ENCODE assay signal across 19 mouse cellular contexts in the genomic region with DNA sequence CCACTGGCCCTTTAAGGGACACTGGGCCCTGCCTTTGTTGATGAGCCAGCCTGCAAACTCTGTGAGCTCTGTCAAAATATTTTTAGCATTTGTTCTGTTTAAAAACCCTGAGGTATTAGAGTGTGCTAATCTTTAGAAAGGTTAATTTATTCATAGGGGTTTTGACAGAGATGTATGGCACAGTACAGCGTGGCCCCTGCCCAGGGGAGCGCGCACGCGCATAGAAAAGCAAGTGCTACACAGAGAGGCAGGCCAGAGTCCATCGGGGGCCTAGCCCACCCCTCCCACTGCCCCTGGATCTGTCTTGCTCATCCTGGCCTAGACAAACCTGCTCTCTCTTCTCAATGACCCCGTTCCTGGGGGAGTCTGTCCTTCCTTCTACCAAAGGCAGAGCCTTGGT. TPM values are rescaled to one million over a fixed set of nuclear protein-coding genes. Genes with fewer than 3 reads are reported as not detected.
"Had no signal": no experiment of that assay in that cellular context is flagged by ENCODE, and none has a peak within 500 bp of the region (broad histone marks: within the 10 kb centered on the region; RNA-seq: fewer than 3 reads in every experiment).

No protein-coding gene starts in this region.

- ATAC-seq: intestine, postnatal 0 days; liver, postnatal 0 days; lung, postnatal 0 days had no signal

- H3K27me3 ChIP-seq: stomach, embryonic 15.5 days had no signal

- H3K27ac ChIP-seq: kidney, postnatal 0 days; layer of hippocampus, adult 2 months; limb, embryonic 12.5 days; limb, embryonic 15.5 days; liver, embryonic 14.5 days; macrophage; stomach, embryonic 15.5 days had no signal

- H3K36me3 ChIP-seq: limb, embryonic 12.5 days; limb, embryonic 15.5 days; stomach, embryonic 15.5 days had no signal

- H3K4me3 ChIP-seq: layer of hippocampus, adult 2 months; limb, embryonic 12.5 days; limb, embryonic 15.5 days; stomach, embryonic 15.5 days had no signal

- H3K9ac ChIP-seq: limb, embryonic 12.5 days; limb, embryonic 15.5 days; liver, embryonic 14.5 days; liver, postnatal 0 days; lung, embryonic 14.5 days; stomach, embryonic 15.5 days had no signal

- H3K9me3 ChIP-seq: limb, embryonic 12.5 days; limb, embryonic 15.5 days; stomach, embryonic 15.5 days had no signal

- H3K4me2 ChIP-seq: limb, embryonic 12.5 days; limb, embryonic 15.5 days; liver, embryonic 11.5 days; lung, embryonic 14.5 days; stomach, embryonic 15.5 days had no signal

- DNase-seq: kidney, adult 2 months; kidney, postnatal 25 days; layer of hippocampus, adult 9-11 months; liver, postnatal 0 days; lung, embryonic 14.5 days; midbrain, embryonic 14.5 days; right cerebral cortex, postnatal 14 days; right cerebral cortex, postnatal 4 days; thymus, postnatal 25 days had no signal

RNA-seq across cellular contexts. Expression of a gene that starts 45.4 kb away (rescaled TPM):
- polyA plus RNA-seq: intestine, postnatal 0 days; kidney, adult 2 months; liver, embryonic 14.5 days; liver, postnatal 0 days; macrophage had no signal
